Mouse (Mus musculus): Measurements from ENCODE around the gene Svop. TPM values are rescaled to one million over a fixed set of nuclear protein-coding genes. Genes with fewer than 3 reads are reported as not detected.

Gene Svop
- polyA plus RNA-seq, 1 experiment from 2014 or later: not detected

DNA sequence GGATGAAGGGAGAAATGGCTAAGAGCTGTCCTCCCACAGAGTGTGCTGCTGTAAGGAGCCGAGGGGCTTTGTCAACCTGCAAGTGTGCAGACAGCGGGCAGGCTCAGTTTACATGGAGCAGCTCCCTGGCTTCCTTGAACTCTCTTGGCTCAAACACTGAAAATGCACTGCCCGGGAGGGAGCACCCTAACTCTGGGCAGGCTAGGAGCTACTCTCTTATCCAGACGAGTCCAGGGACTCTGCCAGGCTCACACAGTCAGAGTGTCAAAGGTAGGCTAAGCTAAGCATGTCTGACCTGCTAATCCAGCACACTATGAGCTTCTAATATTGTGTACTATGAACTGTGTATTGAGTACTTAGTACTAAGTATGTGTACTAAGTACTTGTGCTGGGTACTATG is 84.4 kb downstream of the Svop start:
- WGBS (ENCODE audit: insufficient replicate concordance): 72% methylated on average over 4 of the region's 4 CpGs
- Histone ChIP-seq H3K4me2 (no peak overlapping the region), H3K27ac (no peak overlapping the region), H3K4me3 (no peak overlapping the region), H3K36me3 (no peaks in the 10 kb centered on the region), H3K9ac (no peak overlapping the region), H3K27me3 (replicated peaks) (peaks cover 10% of the 10 kb centered on the region; the same call in 1 of the 2 replicates), H3K4me1 (peaks cover 30% of the 10 kb centered on the region), H3K9me3 (replicated peaks) (no peaks in the 10 kb centered on the region)
- no peak for ATAC-seq

DNA sequence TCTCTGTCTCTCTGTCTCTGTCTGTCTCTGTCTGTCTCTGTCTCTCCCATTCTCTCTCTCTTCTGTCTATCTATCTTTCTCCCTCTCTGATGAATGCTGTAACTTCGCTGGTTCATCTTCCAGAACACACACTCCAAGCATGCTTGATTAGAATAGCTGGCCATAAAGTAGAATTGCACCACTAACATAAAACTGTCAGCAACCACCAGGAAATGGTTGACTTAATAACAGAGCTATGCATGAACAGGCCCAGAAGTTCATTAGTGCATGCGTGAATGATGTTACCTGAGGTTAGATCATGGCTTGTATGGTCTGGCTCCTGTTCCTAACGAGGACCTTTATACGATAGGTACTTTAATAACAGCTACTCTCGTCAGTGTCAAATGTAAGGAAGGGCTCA is 86.3 kb downstream of the Svop start:
- Histone ChIP-seq H3K27me3 (replicated peaks) (0 out of 2 replicates have a peak, but pooled peaks cover 10% of the 10 kb centered on the region), H3K36me3 (no peaks in the 10 kb centered on the region), H3K4me3 (no peak overlapping the region), H3K4me2 (no peak overlapping the region), H3K9ac (no peak overlapping the region), H3K4me1 (peaks cover 30% of the 10 kb centered on the region), H3K27ac (no peak overlapping the region), H3K9me3 (replicated peaks) (no peaks in the 10 kb centered on the region)
- 72% methylated on average over 5 of the region's 5 CpGs for WGBS (ENCODE audit: insufficient replicate concordance)
- ATAC-seq: no peak

DNA sequence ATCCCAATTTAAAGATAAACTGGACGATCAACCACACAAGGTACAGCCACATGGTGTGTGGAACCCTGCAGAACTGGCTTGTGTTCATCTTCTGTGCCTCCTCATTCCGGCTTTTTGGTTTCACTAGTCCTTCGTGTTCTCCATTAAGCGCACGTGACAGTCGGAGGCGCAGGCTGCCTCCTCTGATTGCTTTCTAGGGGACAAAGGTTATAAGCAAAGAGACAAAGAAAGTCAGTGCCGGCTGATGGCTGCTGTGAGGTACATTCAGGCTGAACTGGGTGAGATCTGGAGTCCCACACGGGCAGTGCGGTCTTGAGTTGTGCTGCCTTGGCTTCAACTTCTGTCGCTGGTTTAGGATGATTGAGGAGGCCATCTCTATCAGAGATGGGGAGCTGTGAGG is 86.8 kb downstream of the Svop start:
- no peak overlapping the region for H3K4me3 ChIP-seq
- peaks cover 25% of the 10 kb centered on the region for H3K4me1 ChIP-seq
- H3K9ac ChIP-seq: no peak overlapping the region
- H3K27ac ChIP-seq: no peak overlapping the region
- H3K9me3 ChIP-seq (replicated peaks): no peaks in the 10 kb centered on the region
- ATAC-seq: no peak
- no peaks in the 10 kb centered on the region for H3K36me3 ChIP-seq
- WGBS (ENCODE audit: insufficient replicate concordance): 71% methylated on average over 11 of the region's 11 CpGs
- H3K27me3 ChIP-seq (replicated peaks): 0 out of 2 replicates have a peak, but pooled peaks cover 10% of the 10 kb centered on the region
- H3K4me2 ChIP-seq: no peak overlapping the region

DNA sequence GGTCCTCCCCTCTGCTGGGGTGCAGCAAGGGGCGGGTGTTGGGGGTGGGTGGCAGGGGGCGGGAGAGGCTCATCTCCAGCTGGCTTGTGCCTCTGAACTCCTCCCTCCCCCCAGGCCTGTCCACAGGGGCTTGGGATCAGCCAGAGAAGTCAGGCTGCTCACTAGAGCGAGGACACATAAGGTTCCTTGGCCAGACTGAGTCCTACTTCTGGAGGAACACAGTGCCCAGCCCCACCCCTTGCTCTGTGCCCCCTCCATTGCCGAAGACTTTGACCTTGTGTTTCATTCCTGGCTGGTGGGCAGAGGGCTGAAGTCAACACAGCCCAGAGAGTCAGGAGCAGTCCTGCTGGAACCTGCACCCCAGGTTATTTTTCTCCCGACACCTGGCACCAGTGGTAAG is 87.8 kb downstream of the Svop start, which contains the start of gene Dao:
Gene Dao, plus strand, starts transcription at position 162 of the 400 bp plus-strand sequence.
- Histone ChIP-seq H3K36me3 (no peaks in the 10 kb centered on the region), H3K4me2 (no peak within 1 kb of the TSS), H3K27ac (no peak within 1 kb of the TSS), H3K9me3 (replicated peaks) (no peaks in the 10 kb centered on the region), H3K4me1 (peaks cover 22% of the 10 kb centered on the region), H3K27me3 (replicated peaks) (0 out of 2 replicates have a peak, but pooled peaks cover 10% of the 10 kb centered on the region), H3K4me3 (no peak within 1 kb of the TSS), H3K9ac (no peak within 1 kb of the TSS)
- 51% methylated on average over 5 of the region's 5 CpGs for WGBS (ENCODE audit: insufficient replicate concordance)
- ATAC-seq: no peak

DNA sequence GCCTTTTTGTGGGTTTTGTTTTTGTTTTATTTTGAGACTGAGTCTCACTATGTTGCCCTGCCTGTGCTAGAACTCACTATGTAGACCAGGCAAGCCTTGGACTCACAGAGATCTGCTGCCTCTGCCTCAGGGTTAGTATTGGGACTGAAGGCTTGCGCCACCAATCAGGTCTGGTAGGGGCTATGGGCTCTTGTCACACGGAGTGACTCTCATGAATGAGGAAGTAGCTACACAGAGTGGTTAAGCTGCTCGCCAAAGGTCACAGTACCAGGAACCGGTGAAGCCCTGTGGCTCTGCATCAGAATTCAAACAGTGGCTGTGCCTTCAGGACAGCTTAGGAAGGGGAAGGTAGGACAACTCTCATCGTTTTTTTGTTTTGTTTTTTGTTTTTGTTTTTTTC is 92.0 kb downstream of the Svop start:
- Histone ChIP-seq H3K27ac (no peak overlapping the region), H3K4me1 (peaks cover 18% of the 10 kb centered on the region), H3K9ac (no peak overlapping the region), H3K4me3 (no peak overlapping the region), H3K27me3 (replicated peaks) (peaks cover 20% of the 10 kb centered on the region), H3K36me3 (no peaks in the 10 kb centered on the region), H3K9me3 (replicated peaks) (no peaks in the 10 kb centered on the region), H3K4me2 (no peak overlapping the region)
- peak; percentile 14; the same call in 1 of the 2 replicates for ATAC-seq
- WGBS (ENCODE audit: insufficient replicate concordance): 17% methylated on average over 5 of the region's 5 CpGs

DNA sequence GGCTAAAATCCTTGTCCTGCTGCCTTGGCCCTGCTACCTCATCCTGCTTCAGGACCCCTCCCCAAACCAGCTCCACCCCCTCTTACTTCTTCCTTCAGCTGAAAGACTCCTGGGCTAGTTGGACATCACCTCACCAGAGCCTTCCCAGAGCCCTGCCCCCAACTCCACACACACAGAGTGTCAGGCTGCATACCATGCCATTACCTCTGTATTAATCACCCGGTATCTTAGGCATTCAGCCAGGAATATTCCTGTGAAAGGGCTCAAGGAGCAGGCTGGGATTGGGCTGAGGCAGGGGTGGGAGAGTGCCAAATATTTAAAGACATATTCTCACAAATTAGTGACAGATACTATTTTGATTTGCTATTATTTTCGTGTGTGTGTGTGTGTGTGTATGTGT is 94.9 kb downstream of the Svop start:
- Histone ChIP-seq H3K9ac (no peak overlapping the region), H3K4me2 (no peak overlapping the region), H3K4me1 (peaks cover 34% of the 10 kb centered on the region), H3K27ac (no peak overlapping the region), H3K36me3 (no peaks in the 10 kb centered on the region), H3K27me3 (replicated peaks) (peaks cover 18% of the 10 kb centered on the region), H3K4me3 (no peak overlapping the region), H3K9me3 (replicated peaks) (no peaks in the 10 kb centered on the region)
- ATAC-seq: no peak
- WGBS (ENCODE audit: insufficient replicate concordance): 57% methylated on average over 2 of the region's 2 CpGs

DNA sequence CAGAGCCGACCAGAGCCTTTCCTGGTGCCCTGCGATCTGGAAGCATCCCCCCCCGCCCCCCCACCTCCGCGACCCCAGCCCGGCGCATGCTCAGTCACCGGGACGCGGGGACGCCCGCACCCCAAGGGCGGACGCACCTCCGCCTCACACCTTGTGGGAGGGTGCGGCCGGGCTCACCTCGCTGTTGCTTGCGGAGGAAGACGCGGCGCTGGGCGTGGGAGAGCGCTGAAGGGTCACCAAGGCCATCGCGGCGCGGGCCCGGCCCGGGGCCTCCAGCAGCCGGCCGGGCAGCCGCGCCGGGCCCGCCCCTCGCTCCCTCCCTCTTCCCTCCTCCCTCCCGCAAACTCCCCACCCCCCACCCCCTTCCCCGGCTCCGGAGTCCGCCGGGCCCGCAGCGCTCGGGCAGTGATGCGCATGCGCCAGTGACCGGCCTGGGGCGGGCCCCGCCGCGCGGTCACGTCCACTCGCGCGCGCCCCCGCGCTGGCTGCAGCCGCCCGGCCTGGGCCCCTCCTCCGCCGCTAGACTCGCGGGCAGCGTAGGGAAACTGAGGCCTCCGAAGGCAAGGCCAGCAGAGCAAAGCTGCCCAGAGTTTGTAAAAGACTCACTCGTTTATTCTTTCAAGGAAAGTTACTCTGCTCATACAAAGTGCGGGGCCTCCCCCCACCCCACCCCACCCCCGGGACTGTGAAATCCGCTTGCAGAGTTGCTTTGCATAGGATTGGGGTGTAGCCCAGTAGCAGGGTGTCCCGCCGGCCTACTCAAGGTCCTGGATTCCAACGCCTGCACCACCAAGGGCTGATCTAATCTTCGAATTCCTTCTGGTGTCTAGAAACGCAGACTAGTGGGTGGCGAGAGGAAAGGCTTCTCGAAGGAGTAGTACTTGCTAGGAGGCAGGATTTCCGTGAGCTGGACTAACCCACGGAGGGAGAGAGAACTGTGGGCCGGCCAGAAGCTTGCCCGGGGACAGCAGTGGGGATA is 97.6 kb downstream of the Svop start, which contains the start of gene Ssh1:
Gene Ssh1, minus strand, starts transcription at position 408 of the 979 bp plus-strand sequence.
- Histone ChIP-seq H3K4me1 (peaks cover 60% of the 10 kb centered on the region), H3K27me3 (replicated peaks) (peaks cover 18% of the 10 kb centered on the region), H3K9me3 (replicated peaks) (no peaks in the 10 kb centered on the region), H3K4me2 (peak within 1 kb of the TSS; percentile 98), H3K9ac (peak within 1 kb of the TSS; percentile 94), H3K27ac (peak within 1 kb of the TSS; percentile 89), H3K36me3 (peaks cover 6% of the 10 kb centered on the region), H3K4me3 (peak within 1 kb of the TSS; percentile 85)
- WGBS (ENCODE audit: insufficient replicate concordance): 2% methylated on average over 69 of the region's 83 CpGs
- peak; percentile 80 for ATAC-seq

DNA sequence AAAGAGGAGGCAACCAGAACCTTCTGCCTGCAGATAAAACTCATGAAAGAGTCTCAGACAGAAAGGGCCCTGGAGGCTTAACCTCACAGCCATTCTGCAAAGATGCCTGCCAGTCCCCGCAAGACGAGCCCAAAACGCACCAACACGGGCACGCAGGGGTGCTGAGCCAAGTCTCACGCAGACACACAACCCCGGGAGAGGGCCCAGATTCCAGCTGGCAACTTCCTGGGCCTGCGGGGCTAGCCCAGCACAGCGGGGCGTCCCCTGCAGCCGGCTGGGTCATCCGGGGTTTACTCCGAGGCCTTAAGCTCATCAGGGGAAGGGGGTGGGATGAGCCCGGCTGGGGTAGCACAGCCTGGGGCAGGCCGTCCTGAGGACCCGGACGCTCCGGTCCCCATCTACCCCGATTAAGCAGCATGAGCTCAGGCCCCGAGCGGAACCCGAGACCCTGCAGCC is 98.3 kb downstream of the Svop start:
- peak; percentile 40 for ATAC-seq
- H3K27me3 ChIP-seq (replicated peaks): peaks cover 18% of the 10 kb centered on the region
- H3K4me3 ChIP-seq: peak overlapping the region; percentile 85
- 1% methylated on average over 22 of the region's 22 CpGs for WGBS (ENCODE audit: insufficient replicate concordance)
- peaks cover 9% of the 10 kb centered on the region for H3K36me3 ChIP-seq
- peak overlapping the region; percentile 94 for H3K9ac ChIP-seq
- no peaks in the 10 kb centered on the region for H3K9me3 ChIP-seq (replicated peaks)
- H3K4me1 ChIP-seq: peaks cover 67% of the 10 kb centered on the region
- peak overlapping the region; percentile 98 for H3K4me2 ChIP-seq
- peak overlapping the region; percentile 89 for H3K27ac ChIP-seq

DNA sequence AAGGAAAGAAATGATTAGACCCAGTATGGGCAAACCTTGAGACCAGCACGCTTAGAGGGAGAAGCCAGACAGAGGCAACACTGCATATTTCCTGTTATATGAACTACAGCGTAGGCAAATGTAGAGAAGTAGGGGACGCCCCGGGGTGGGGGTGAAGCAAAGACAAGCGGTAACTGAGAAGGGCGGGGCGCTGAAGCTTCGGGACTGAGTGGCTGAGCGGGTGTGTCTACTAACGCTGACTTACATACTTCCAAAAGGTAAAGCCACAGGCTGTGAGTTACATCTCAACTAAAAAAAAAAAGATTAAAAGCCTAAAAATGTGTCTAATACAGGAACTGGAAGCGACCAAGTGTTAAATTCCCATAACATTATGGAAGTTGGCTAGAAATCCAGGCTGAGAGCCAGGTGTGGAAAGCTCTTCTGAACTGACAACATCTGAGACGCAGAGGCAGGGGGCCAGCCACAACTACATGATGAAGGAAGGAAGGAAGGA is 99.0 kb downstream of the Svop start:
- H3K9ac ChIP-seq: peak overlapping the region; percentile 94
- H3K36me3 ChIP-seq: peaks cover 13% of the 10 kb centered on the region
- peak; percentile 48; the same call in 1 of the 2 replicates for ATAC-seq
- H3K27ac ChIP-seq: peak overlapping the region; percentile 89
- peak overlapping the region; percentile 98 for H3K4me2 ChIP-seq
- WGBS (ENCODE audit: insufficient replicate concordance): 4% methylated on average over 12 of the region's 12 CpGs
- peaks cover 18% of the 10 kb centered on the region for H3K27me3 ChIP-seq (replicated peaks)
- H3K4me1 ChIP-seq: peaks cover 73% of the 10 kb centered on the region
- no peaks in the 10 kb centered on the region for H3K9me3 ChIP-seq (replicated peaks)
- H3K4me3 ChIP-seq: peak overlapping the region; percentile 85

DNA sequence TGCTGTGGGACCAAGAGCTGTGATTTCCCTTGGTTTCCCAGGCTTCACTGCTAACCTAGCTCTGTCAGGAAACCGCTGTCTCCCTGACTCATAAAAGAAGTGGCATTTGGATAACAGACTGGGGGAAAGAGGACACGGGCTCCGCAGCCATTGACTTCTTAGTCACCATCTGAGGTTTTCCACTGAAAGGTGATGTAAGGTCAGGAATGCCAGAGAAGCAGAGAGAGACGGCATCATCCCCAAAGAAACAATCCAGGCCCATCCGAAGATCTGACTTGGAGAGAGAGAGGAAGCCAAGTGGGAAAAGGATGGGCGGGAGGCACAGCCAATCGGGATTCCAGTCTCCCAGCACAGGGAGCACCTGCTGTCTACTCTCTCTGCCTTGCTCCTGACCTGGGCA is 100.2 kb downstream of the Svop start:
- H3K4me2 ChIP-seq: peak overlapping the region; percentile 98; the same call in 1 of the 2 replicates
- H3K9ac ChIP-seq: 0 out of 2 replicates have a peak overlapping the region, but pooled peaks have one; percentile 4
- H3K27me3 ChIP-seq (replicated peaks): peaks cover 18% of the 10 kb centered on the region
- H3K4me3 ChIP-seq: no peak overlapping the region
- 73% methylated on average over 7 of the region's 7 CpGs for WGBS (ENCODE audit: insufficient replicate concordance)
- H3K36me3 ChIP-seq: peaks cover 15% of the 10 kb centered on the region
- ATAC-seq: no peak
- H3K9me3 ChIP-seq (replicated peaks): no peaks in the 10 kb centered on the region
- H3K4me1 ChIP-seq: peaks cover 86% of the 10 kb centered on the region
- H3K27ac ChIP-seq: peak overlapping the region; percentile 20; the same call in 1 of the 2 replicates

DNA sequence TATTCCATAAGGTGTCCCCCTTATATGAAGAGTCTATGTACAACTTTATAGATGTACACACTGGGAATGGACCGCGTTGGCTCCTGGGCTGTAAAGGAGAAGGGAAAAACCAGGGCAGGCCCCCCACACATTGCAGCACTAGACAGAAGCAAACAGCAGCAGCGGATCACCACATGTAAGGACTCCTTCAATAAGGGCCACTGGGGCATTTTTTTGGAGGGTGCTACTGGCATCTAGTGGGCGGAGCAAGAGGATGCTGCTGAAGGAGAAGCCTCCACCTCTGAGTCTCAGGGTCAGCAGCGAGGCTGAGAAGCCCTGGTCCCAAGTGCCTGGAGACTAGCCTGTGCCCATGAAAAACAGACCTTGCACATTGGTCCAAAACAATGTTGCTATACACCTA is 100.8 kb downstream of the Svop start:
- peaks cover 13% of the 10 kb centered on the region for H3K27me3 ChIP-seq (replicated peaks)
- peaks cover 91% of the 10 kb centered on the region for H3K4me1 ChIP-seq
- H3K4me3 ChIP-seq: no peak overlapping the region
- H3K36me3 ChIP-seq: peaks cover 15% of the 10 kb centered on the region
- peak overlapping the region; percentile 61; the same call in 1 of the 2 replicates for H3K9ac ChIP-seq
- H3K27ac ChIP-seq: peak overlapping the region; percentile 85
- no peaks in the 10 kb centered on the region for H3K9me3 ChIP-seq (replicated peaks)
- WGBS (ENCODE audit: insufficient replicate concordance): 82% methylated on average over 5 of the region's 5 CpGs
- no peak for ATAC-seq
- peak overlapping the region; percentile 60 for H3K4me2 ChIP-seq

All from liver, embryonic 12.5 days (tissue).